Mouse (Mus musculus) central nervous system, embryonic 11.5 days (tissue): ENCODE measurements around the gene Evx1. TPM values are rescaled to one million over a fixed set of nuclear protein-coding genes. Genes with fewer than 3 reads are reported as not detected.

Source experiments
- polyA plus RNA-seq: library from polyadenylated mRNA; depleted of rRNA; stranded (reverse); fragments of >200 nt; gene quantifications from 2 replicates; pipeline ENCODE4 v1.2.3, GENCODE M21; 2012; rRNA removed

The Evx1 gene
- 1.4 and 2.0 TPM in 2 replicates for polyA plus RNA-seq

DNA sequence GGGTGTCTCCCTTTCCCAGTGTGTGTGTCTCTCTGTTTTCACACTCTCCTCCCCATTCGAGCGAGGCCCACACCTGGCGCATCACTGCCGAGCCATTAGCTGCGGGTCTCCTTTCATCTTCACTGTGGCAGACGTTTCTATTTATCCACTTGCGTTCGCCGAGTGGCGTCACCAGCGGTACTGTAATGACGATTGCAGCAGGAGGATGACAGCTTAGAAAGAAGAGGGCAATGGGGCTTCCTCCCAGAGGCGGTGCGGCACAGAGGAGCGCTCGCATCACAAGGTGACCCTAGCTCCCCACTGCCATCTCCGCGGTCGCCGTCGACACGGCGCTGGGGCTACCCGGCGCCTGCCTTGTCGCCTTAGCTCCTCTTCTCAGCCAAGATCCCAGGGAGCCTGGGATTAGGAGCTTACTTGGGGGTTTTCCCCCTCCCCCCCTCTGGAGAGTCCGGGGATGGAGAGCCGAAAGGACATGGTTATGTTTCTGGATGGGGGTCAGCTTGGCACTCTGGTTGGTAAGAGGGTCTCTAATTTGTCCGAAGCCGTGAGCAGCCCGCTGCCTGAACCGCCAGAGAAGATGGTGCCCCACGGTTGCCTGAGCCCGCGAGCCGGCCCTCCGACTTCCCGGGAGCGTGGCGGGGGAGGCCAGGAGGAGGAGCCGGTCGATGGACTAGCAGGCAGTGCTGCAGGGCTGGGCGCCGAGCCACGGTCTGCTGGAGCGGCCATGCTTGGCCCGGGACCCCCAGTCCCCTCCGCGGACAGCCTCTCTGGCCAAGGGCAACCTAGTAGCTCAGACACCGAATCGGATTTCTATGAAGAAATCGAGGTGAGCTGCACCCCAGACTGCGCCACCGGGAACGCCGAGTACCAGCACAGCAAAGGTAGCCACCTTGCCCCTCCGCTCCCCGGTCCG is at the start of gene Evx1:
Evx1 (plus strand) TSS at position 108 of the 913 bp plus-strand sequence.

Other genes with a start within 250 kb of the Evx1 start
- 0.35 and 2.5 TPM in 2 replicates for gene Hoxa1, start 155.2 kb upstream of the Evx1 start, polyA plus RNA-seq
- 0.83 and 15.3 TPM in 2 replicates for gene Hoxa2, start 148.7 kb upstream of the Evx1 start, polyA plus RNA-seq
- 0.07 and 1.5 TPM in 2 replicates for gene 5730596B20Rik, start 136.0 kb upstream of the Evx1 start, polyA plus RNA-seq
- 0.85 and 13.1 TPM in 2 replicates for gene Hoxa4, start 121.7 kb upstream of the Evx1 start, polyA plus RNA-seq
- 1.9 and 37.9 TPM in 2 replicates for gene Hoxa5, start 108.9 kb upstream of the Evx1 start, polyA plus RNA-seq
- gene Hoxa6, start 104.8 kb upstream of the Evx1 start, polyA plus RNA-seq, result 0.10 and 10.2 TPM in 2 replicates
- gene Hoxa3, start 100.2 kb upstream of the Evx1 start, polyA plus RNA-seq, result 1.2 and 20.2 TPM in 2 replicates
- gene Gm28308, start 100.2 kb upstream of the Evx1 start, polyA plus RNA-seq, result 3.1 TPM in 1 of 2 replicates, not detected in the other
- 0.77 and 23.7 TPM in 2 replicates for gene Hoxa7, start 91.6 kb upstream of the Evx1 start, polyA plus RNA-seq
- gene Hoxa9, start 82.4 kb upstream of the Evx1 start, polyA plus RNA-seq, result 1.2 and 40.0 TPM in 2 replicates
- 0.36 and 24.7 TPM in 2 replicates for gene Hoxa10, start 72.6 kb upstream of the Evx1 start, polyA plus RNA-seq
- 0.04 and 4.8 TPM in 2 replicates for gene Hoxa11, start 67.7 kb upstream of the Evx1 start, polyA plus RNA-seq
- 0.05 and 2.5 TPM in 2 replicates for gene Hoxa13, start 52.6 kb upstream of the Evx1 start, polyA plus RNA-seq